Mouse (Mus musculus) bone marrow macrophage, adult 2 months (primary cell): ENCODE data around the gene Cd68.

Experiments
- CTCF ChIP-seq: IDR thresholded peaks from 2 replicates; pipeline ENCODE4 v1.5.1; 2012; ENCODE audit warnings: low read depth, mild to moderate bottlenecking, low read length, moderate library complexity
- POLR2A ChIP-seq: IDR thresholded peaks from 2 replicates; pipeline ENCODE4 v1.6.1; 2012; ENCODE audit warnings: mild to moderate bottlenecking, low read depth, low read length, borderline replicate concordance

GRCm38 (mm10) chr11:69623006-69623405 lies 42.9 kb downstream of the Cd68 start:
- TF ChIP-seq CTCF: no peak
- no peak for TF ChIP-seq POLR2A
